Mouse (Mus musculus) C2C12 (cell line): ENCODE measurements at regions not wholly inside any gene's neighbourhood (a gene's known extent, or its start where the extent isn't known, plus 50 kb on each side); places are given as distances from the start of the nearest gene placed in this dataset.

Experiments used
- H3K27me3 ChIP-seq: one replicate; pipeline ENCODE4 v1.6.1; 2011; ENCODE audit not compliant: control insufficient read depth, insufficient read depth, insufficient read length
- H3K36me3 ChIP-seq: one replicate; pipeline ENCODE4 v1.6.1; 2011; ENCODE audit not compliant: control insufficient read depth, insufficient read depth
- H3K4me3 ChIP-seq: one replicate; pipeline ENCODE4 v1.5.1; 2011; ENCODE audit warnings: mild to moderate bottlenecking, control low read depth; ENCODE audit not compliant: poor library complexity, insufficient read depth, severe bottlenecking
- H3K79me2 ChIP-seq: one replicate; pipeline ENCODE4 v1.6.1; 2011; ENCODE audit not compliant: control insufficient read depth, insufficient read depth
- H3K79me3 ChIP-seq: one replicate; pipeline ENCODE4 v1.6.1; 2011; ENCODE audit warnings: low read depth, control low read depth
- H3ac ChIP-seq: one replicate; pipeline ENCODE3; 2011; ENCODE audit warnings: low read depth; ENCODE audit not compliant: control insufficient read depth, insufficient read length
- CEBPB ChIP-seq: IDR thresholded peaks from one replicate; pipeline ENCODE4 v1.6.1; 2011; ENCODE audit warnings: low read depth, mild to moderate bottlenecking, control low read depth, moderate library complexity
- CTCF ChIP-seq: IDR thresholded peaks from one replicate; pipeline ENCODE4 v1.5.1; 2011; ENCODE audit not compliant: control insufficient read depth, insufficient read depth, insufficient read length
- FOSL1 ChIP-seq: IDR thresholded peaks from one replicate; pipeline ENCODE4 v1.8.0; 2011; ENCODE audit warnings: mild to moderate bottlenecking, low read length; ENCODE audit not compliant: poor library complexity, insufficient read depth, severe bottlenecking
- MAX ChIP-seq: IDR thresholded peaks from one replicate; pipeline ENCODE4 v1.6.1; 2011; ENCODE audit warnings: mild to moderate bottlenecking, control low read depth
- MYOD1 ChIP-seq: IDR thresholded peaks from one replicate; pipeline ENCODE4 v1.6.1; 2011; ENCODE audit warnings: low read depth; ENCODE audit not compliant: control insufficient read depth, insufficient read length
- MYOG ChIP-seq: IDR thresholded peaks from one replicate; pipeline ENCODE4 v1.6.1; 2011; ENCODE audit not compliant: control insufficient read depth, insufficient read length; ENCODE audit errors: extremely low read depth
- USF1 ChIP-seq: IDR thresholded peaks from one replicate; pipeline ENCODE4 v1.6.1; 2011; ENCODE audit warnings: low read depth, mild to moderate bottlenecking, control low read depth, moderate library complexity

DNA sequence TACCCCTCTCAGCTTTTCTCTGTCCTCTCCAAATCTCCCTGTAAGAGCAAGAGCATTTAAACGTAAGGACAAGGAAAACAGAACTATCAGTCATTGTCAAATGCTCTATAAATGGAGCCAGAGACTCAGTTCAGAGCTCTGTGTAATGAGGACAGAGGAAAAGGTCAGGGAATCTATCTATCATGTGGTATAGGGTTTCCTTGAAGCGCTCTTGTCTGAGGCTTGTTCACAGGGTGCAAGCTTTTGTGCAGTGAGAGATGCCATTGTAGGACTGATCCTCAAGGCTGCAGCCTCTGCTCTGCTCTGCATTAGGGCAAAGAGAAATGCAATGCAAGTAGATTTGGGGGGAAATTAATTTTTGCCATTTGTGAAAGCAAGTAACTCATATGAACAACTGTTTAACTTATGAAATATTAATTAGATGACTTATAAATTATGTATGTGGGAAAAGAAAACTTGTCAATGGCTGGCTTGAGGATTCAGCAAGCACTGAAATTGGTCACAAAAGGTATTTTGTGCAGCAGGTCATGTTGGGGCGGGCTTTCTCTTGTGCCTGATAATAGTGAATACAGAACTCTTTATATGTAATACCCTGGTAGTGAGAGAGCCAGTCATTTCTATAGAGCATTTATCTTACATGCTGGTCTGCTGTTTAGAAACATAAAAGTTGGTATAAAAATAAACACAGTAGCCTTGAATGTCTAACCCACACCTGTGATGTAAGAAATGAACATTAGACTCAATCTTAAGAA is 104.0 kb upstream of the Ednrb start:
- Histone ChIP-seq H3ac (no peak overlapping the region), H3K79me2 (no peaks in the 10 kb centered on the region), H3K79me3 (no peaks in the 10 kb centered on the region), H3K27me3 (no peaks in the 10 kb centered on the region), H3K4me3 (no peak overlapping the region), H3K36me3 (no peaks in the 10 kb centered on the region)
- TF ChIP-seq CTCF = no peak
- no peak for TF ChIP-seq MAX
- no peak for TF ChIP-seq MYOG
- TF ChIP-seq MYOD1 = no peak
- TF ChIP-seq USF1 = no peak
- no peak for TF ChIP-seq CEBPB
- no peak for TF ChIP-seq FOSL1

DNA sequence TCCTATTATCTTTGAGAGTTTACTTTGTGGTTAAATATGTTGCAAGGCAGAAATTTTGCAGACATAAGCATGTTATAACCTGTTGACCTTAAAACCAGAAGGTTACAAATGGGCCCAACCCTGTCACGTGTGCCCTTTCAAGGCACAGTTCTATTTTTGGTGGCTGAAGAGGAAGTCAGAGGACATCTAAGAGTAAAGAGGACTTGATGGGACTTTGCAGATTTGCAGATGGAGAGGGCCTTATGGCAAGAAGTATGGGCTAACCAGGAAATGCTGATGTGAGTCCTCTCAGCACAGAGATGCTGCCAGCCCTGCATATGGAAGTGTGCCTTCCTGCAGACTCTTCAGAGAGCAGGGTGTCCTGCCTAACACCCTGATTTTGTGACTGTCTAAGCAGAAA is 101.6 kb upstream of the Ednrb start:
- no peaks in the 10 kb centered on the region for H3K79me2 ChIP-seq
- H3K79me3 ChIP-seq = no peaks in the 10 kb centered on the region
- no peaks in the 10 kb centered on the region for H3K27me3 ChIP-seq
- TF ChIP-seq MYOD1 (no peak), CTCF (no peak), FOSL1 (no peak), USF1 (no peak), MYOG (no peak), CEBPB (no peak), MAX (no peak)
- no peak overlapping the region for H3K4me3 ChIP-seq
- H3K36me3 ChIP-seq = no peaks in the 10 kb centered on the region
- no peak overlapping the region for H3ac ChIP-seq

DNA sequence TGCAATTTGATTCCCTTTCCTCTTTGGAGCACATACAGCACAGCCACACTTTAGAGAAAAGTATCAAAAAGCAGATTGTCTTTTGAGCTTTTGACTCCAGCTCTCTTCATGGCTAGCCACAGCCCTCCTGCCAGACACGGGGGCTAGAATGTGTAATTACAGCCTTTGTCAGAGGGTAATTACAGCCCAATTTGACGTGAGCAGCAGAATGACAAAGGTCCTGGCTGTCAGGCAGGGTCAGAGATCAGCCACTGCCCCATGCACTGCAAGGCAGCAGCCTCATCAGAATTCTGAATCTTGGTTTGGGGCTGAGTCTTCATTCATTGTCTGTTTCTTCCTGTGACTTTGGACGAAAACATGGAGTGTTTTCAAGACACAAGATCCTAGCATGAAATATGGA is 95.7 kb upstream of the Ednrb start:
- H3K27me3 ChIP-seq = no peaks in the 10 kb centered on the region
- H3ac ChIP-seq = no peak overlapping the region
- no peak overlapping the region for H3K4me3 ChIP-seq
- no peaks in the 10 kb centered on the region for H3K36me3 ChIP-seq
- TF ChIP-seq CEBPB = no peak
- no peak for TF ChIP-seq MYOD1
- no peak for TF ChIP-seq FOSL1
- no peak for TF ChIP-seq CTCF
- no peak for TF ChIP-seq MAX
- no peak for TF ChIP-seq USF1
- TF ChIP-seq MYOG = no peak
- no peaks in the 10 kb centered on the region for H3K79me2 ChIP-seq
- H3K79me3 ChIP-seq = no peaks in the 10 kb centered on the region

DNA sequence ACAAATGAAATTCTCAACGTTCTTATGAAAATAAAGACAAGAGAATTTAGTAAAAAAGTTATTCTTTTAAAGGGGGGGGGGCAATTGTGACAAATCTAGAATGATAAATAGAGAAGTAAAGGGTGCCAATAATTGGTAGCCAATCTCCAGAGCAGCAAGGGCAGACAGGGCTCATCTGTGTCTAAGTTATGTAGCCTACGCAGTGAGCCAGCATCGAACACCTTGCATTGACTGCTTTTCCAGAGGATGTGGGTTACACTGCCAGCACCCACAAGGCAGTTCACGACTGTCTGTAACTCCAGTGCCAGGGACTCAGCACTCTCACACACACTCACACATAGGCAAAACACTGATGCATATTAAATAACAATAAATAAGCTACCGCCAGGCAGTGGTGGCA is 94.7 kb upstream of the Ednrb start:
- TF ChIP-seq USF1 = no peak
- no peak for TF ChIP-seq MYOD1
- TF ChIP-seq MAX = no peak
- TF ChIP-seq FOSL1 = no peak
- no peak for TF ChIP-seq MYOG
- TF ChIP-seq CEBPB = no peak
- TF ChIP-seq CTCF = no peak
- H3K36me3 ChIP-seq = no peaks in the 10 kb centered on the region
- H3K79me2 ChIP-seq = no peaks in the 10 kb centered on the region
- no peak overlapping the region for H3K4me3 ChIP-seq
- H3K27me3 ChIP-seq = no peaks in the 10 kb centered on the region
- H3ac ChIP-seq = no peak overlapping the region
- no peaks in the 10 kb centered on the region for H3K79me3 ChIP-seq

DNA sequence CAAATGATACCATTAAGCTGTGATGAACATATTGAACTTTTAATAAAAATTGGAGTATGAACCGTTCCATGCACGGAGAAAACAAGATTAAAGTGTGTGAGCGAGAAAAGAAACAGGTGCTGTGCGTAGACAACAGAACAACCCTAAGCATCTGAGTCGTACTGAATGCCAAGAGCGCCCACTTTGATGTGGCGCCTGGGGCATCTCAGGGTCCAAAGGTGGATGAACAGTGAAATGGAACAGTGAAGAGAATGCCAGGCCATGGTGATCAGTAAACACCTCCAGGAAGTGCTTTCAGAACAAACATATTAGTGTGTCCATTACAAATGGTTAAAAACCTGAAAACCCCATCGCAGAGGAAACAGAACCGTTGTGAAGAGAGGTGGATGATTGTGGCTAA is 94.0 kb upstream of the Ednrb start:
- Histone ChIP-seq H3K79me2 (no peaks in the 10 kb centered on the region), H3K4me3 (no peak overlapping the region), H3K36me3 (no peaks in the 10 kb centered on the region), H3K27me3 (no peaks in the 10 kb centered on the region), H3K79me3 (no peaks in the 10 kb centered on the region), H3ac (no peak overlapping the region)
- TF ChIP-seq MAX = no peak
- no peak for TF ChIP-seq MYOG
- no peak for TF ChIP-seq USF1
- no peak for TF ChIP-seq CEBPB
- no peak for TF ChIP-seq MYOD1
- no peak for TF ChIP-seq CTCF
- no peak for TF ChIP-seq FOSL1

DNA sequence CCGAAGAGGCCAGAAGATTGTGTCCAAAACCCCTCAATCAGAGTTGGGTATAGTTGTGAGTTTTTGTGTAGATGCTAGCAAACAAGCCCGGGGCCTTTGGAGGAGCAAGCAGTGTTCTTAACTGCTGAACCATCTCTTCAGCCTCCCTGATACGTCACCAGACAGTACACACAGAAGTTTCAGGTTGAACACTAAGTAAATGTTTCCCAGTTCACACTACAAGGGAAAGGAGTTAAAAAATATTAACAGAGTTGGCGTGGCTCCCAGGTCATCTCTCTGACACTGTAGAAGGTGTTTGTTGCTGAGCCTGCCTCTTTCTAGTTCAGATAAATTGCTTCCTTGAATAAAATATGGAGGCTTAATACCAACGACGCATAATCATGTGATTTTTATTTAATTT is 93.5 kb upstream of the Ednrb start:
- Histone ChIP-seq H3ac (no peak overlapping the region), H3K79me2 (no peaks in the 10 kb centered on the region), H3K36me3 (no peaks in the 10 kb centered on the region), H3K27me3 (no peaks in the 10 kb centered on the region), H3K79me3 (no peaks in the 10 kb centered on the region), H3K4me3 (no peak overlapping the region)
- no peak for TF ChIP-seq MAX
- TF ChIP-seq FOSL1 = no peak
- no peak for TF ChIP-seq MYOG
- no peak for TF ChIP-seq USF1
- no peak for TF ChIP-seq MYOD1
- no peak for TF ChIP-seq CEBPB
- TF ChIP-seq CTCF = no peak
